Mouse (Mus musculus) MEL (cell line): ENCODE data around the gene Gm5475. TPM values are rescaled to one million over a fixed set of nuclear protein-coding genes. Genes with fewer than 3 reads are reported as not detected.
"Not testable (repeated sequence)": the region's sequence is repeated elsewhere in the genome, so short reads cannot be mapped to it uniquely, and the experiment has no call there.

ENCODE experiments used
- DNase-seq: peaks from one replicate; pipeline ENCODE4 v3.0.0; 2011; ENCODE audit warnings: low read depth, low spot score
- H3K27ac ChIP-seq: 2 replicates; pipeline ENCODE4 v1.5.1; 2012; ENCODE audit warnings: low read depth, mild to moderate bottlenecking, control low read depth, low read length, moderate library complexity; ENCODE audit not compliant: control insufficient read depth
- H3K27me3 ChIP-seq, 2 experiments: fragments of 150-350 bp in 1 of 2; sonication (generic) in 1 of 2; 2 replicates each; pipeline ENCODE4 v1.6.1; 2012; ENCODE audit warnings: low read length in 2 of 2, mild to moderate bottlenecking in 2 of 2, improper control_type of control experiment in 1 of 2, moderate library complexity in 1 of 2; ENCODE audit not compliant: insufficient read depth in 2 of 2, control insufficient read depth in 1 of 2
- H3K36me3 ChIP-seq, 2 experiments: 2 replicates each; pipeline ENCODE4 v1.6.1; 2012 to 2014; ENCODE audit warnings: low read length in 2 of 2, improper control_type of control experiment in 1 of 2, inconsistent platforms in 1 of 2, mild to moderate bottlenecking in 1 of 2; ENCODE audit not compliant: insufficient read depth in 2 of 2, control insufficient read depth in 1 of 2
- H3K4me1 ChIP-seq, 2 experiments: fragments of 150-350 bp in 1 of 2; sonication (generic) in 1 of 2; 2 replicates each; pipeline ENCODE4 v1.6.1; 2012; ENCODE audit warnings: low read length in 2 of 2, improper control_type of control experiment in 1 of 2, mild to moderate bottlenecking in 1 of 2; ENCODE audit not compliant: insufficient read depth in 2 of 2, control insufficient read depth in 1 of 2
- H3K4me3 ChIP-seq, 2 experiments: fragments of 150-350 bp in 1 of 2; sonication (generic) in 1 of 2; 2 replicates each; pipeline ENCODE4 v1.5.1; 2012; ENCODE audit warnings: low read depth in 2 of 2, low read length in 2 of 2, mild to moderate bottlenecking in 2 of 2, moderate library complexity in 2 of 2, control low read depth in 1 of 2, improper control_type of control experiment in 1 of 2; ENCODE audit not compliant: control insufficient read depth in 1 of 2, insufficient read depth in 1 of 2
- H3K79me2 ChIP-seq: 2 replicates; pipeline ENCODE4 v1.6.1; 2012; ENCODE audit warnings: mild to moderate bottlenecking, low read length, moderate library complexity; ENCODE audit not compliant: control insufficient read depth, poor library complexity, insufficient read depth
- H3K9ac ChIP-seq: 2 replicates; pipeline ENCODE4 v1.6.1; 2012; ENCODE audit warnings: low read depth, mild to moderate bottlenecking, control low read depth, low read length, moderate library complexity; ENCODE audit not compliant: control insufficient read depth, poor library complexity, severe bottlenecking
- H3K9me3 ChIP-seq: fragments of 150-350 bp; sonication (generic); replicated peaks from 2 replicates; pipeline ENCODE4 v1.6.1; 2012; ENCODE audit warnings: mild to moderate bottlenecking, low read length, improper control_type of control experiment, moderate library complexity; ENCODE audit not compliant: insufficient read depth
- CTCF ChIP-seq, 3 experiments: IDR thresholded peaks in 2 of 3; conservative IDR thresholded peaks in 1 of 3; 2 replicates each; pipeline ENCODE4 v1.5.1; 2011 to 2012; ENCODE audit warnings: low read length in 3 of 3, low read depth in 2 of 3, mild to moderate bottlenecking in 2 of 3, improper control_type of control experiment in 1 of 3, inconsistent platforms in 1 of 3, mixed read lengths in 1 of 3, moderate library complexity in 1 of 3; ENCODE audit not compliant: control insufficient read depth in 1 of 3, insufficient read depth in 1 of 3, poor library complexity in 1 of 3, severe bottlenecking in 1 of 3
- EP300 ChIP-seq, 2 experiments: IDR thresholded peaks; 2 replicates each; pipeline ENCODE4 v1.6.1; 2011; ENCODE audit warnings: improper control_type of control experiment in 2 of 2, low read length in 2 of 2, low read depth in 1 of 2, mild to moderate bottlenecking in 1 of 2
- GABPA ChIP-seq: IDR thresholded peaks from 2 replicates; pipeline ENCODE4 v1.6.1; 2012; ENCODE audit warnings: low read depth, mild to moderate bottlenecking, inconsistent platforms, low read length, improper control_type of control experiment, moderate library complexity
- GATA1 ChIP-seq: IDR thresholded peaks from 2 replicates; pipeline ENCODE4 v1.6.1; 2011; ENCODE audit warnings: low read depth, low read length, improper control_type of control experiment
- HCFC1 ChIP-seq: IDR thresholded peaks from 2 replicates; pipeline ENCODE4 v1.6.1; 2012; ENCODE audit warnings: low read depth, mild to moderate bottlenecking, inconsistent platforms, low read length, improper control_type of control experiment, moderate library complexity
- JUND ChIP-seq: IDR thresholded peaks from 2 replicates; pipeline ENCODE4 v1.6.1; 2011; ENCODE audit warnings: low read depth, mild to moderate bottlenecking, improper control_type of control experiment, low read length
- MAFK ChIP-seq: IDR thresholded peaks from 2 replicates; pipeline ENCODE4 v1.6.1; 2011; ENCODE audit warnings: low read depth, mild to moderate bottlenecking, low read length, improper control_type of control experiment, borderline replicate concordance
- MAX ChIP-seq: IDR thresholded peaks from 2 replicates; pipeline ENCODE4 v1.6.1; 2011; ENCODE audit warnings: low read length, improper control_type of control experiment
- MEF2A ChIP-seq: IDR thresholded peaks from 2 replicates; pipeline ENCODE4 v1.6.1; 2014; ENCODE audit warnings: low read depth, mild to moderate bottlenecking, inconsistent platforms, low read length, improper control_type of control experiment; ENCODE audit not compliant: poor library complexity, insufficient replicate concordance, severe bottlenecking; ENCODE audit errors: extremely low read depth
- MXI1 ChIP-seq: IDR thresholded peaks from 2 replicates; pipeline ENCODE4 v1.6.1; 2011; ENCODE audit warnings: mild to moderate bottlenecking, low read depth, low read length, improper control_type of control experiment
- MYB ChIP-seq: IDR thresholded peaks from 2 replicates; pipeline ENCODE4 v1.6.1; 2011; ENCODE audit warnings: mild to moderate bottlenecking, low read depth, low read length, improper control_type of control experiment
- POLR2A ChIP-seq, 2 experiments: IDR thresholded peaks; 2 replicates each; pipeline ENCODE4 v1.6.1; 2011 to 2012; ENCODE audit warnings: low read length in 2 of 2, mild to moderate bottlenecking in 2 of 2, control low read depth in 1 of 2, improper control_type of control experiment in 1 of 2, low read depth in 1 of 2, moderate library complexity in 1 of 2; ENCODE audit not compliant: control insufficient read depth in 1 of 2, insufficient read depth in 1 of 2, poor library complexity in 1 of 2
- POLR2AphosphoS5 ChIP-seq: IDR thresholded peaks from 2 replicates; pipeline ENCODE4 v1.6.1; 2012; ENCODE audit warnings: low read depth, borderline replicate concordance, mild to moderate bottlenecking, inconsistent platforms, low read length, moderate library complexity, mixed read lengths
- RAD21 ChIP-seq: IDR thresholded peaks from 2 replicates; pipeline ENCODE4 v1.6.1; 2011; ENCODE audit warnings: mild to moderate bottlenecking, low read depth, low read length, improper control_type of control experiment
- RCOR1 ChIP-seq: IDR thresholded peaks from 2 replicates; pipeline ENCODE4 v1.6.1; 2012; ENCODE audit warnings: low read depth, mild to moderate bottlenecking, inconsistent platforms, low read length, improper control_type of control experiment
- SIN3A ChIP-seq: IDR thresholded peaks from 2 replicates; pipeline ENCODE4 v1.6.1; 2012; ENCODE audit warnings: low read length, improper control_type of control experiment, inconsistent platforms
- SMC3 ChIP-seq: IDR thresholded peaks from 2 replicates; pipeline ENCODE4 v1.6.1; 2011; ENCODE audit warnings: low read depth, low read length, improper control_type of control experiment
- TBP ChIP-seq: IDR thresholded peaks from 2 replicates; pipeline ENCODE4 v1.8.0; 2011; ENCODE audit warnings: low read depth, low read length, improper control_type of control experiment
- UBTF ChIP-seq: IDR thresholded peaks from 2 replicates; pipeline ENCODE4 v1.6.1; 2012; ENCODE audit warnings: low read depth, mild to moderate bottlenecking, inconsistent platforms, low read length, improper control_type of control experiment, moderate library complexity, borderline replicate concordance; ENCODE audit not compliant: insufficient read depth
- ZC3H11A ChIP-seq: IDR thresholded peaks from 2 replicates; pipeline ENCODE4 v1.6.1; 2012; ENCODE audit warnings: low read depth, mild to moderate bottlenecking, inconsistent platforms, low read length, improper control_type of control experiment
- ZKSCAN1 ChIP-seq: IDR thresholded peaks from 2 replicates; pipeline ENCODE4 v1.6.1; 2012; ENCODE audit warnings: low read depth, mild to moderate bottlenecking, inconsistent platforms, low read length, improper control_type of control experiment, moderate library complexity
- ZNF384 ChIP-seq: IDR thresholded peaks from 2 replicates; pipeline ENCODE4 v1.6.1; 2012; ENCODE audit warnings: low read depth, mild to moderate bottlenecking, inconsistent platforms, low read length, improper control_type of control experiment
- polyA plus RNA-seq, 2 experiments: library from polyadenylated mRNA; stranded (reverse) in 1 of 2; unstranded in 1 of 2; fragments of >175 nt in 1 of 2; fragments of >200 nt in 1 of 2; gene quantifications; 2 replicates each; pipeline versions ENCODE4 v1.2.1 to v1.2.4; 2012; ENCODE audit warnings: low replicate concordance in 2 of 2, low read depth in 1 of 2; ENCODE audit not compliant: insufficient read length in 2 of 2, insufficient read depth in 1 of 2, missing spikeins in 1 of 2
- total RNA-seq: library from RNA; depleted of rRNA; stranded (reverse); fragments of 300-350 nt; gene quantifications from 2 replicates; pipeline ENCODE4 v1.2.3, GENCODE M21; 2012; rRNA removed

Gene Gm5475
- total RNA-seq: 0.15 TPM in 1 of 2 replicates, not detected in the other
- polyA plus RNA-seq: under 1 TPM in 1 of 2 experiments, not detected in 1; 0.14 TPM

GRCm38 (mm10) chr15:100421758-100422197, at the start of gene Gm5475:
Gene Gm5475 (plus strand): TSS chr15:100422147.
- Histone ChIP-seq H3K4me3 (peak within 1 kb of the TSS; percentile 85 to 98), H3K27ac (peak within 1 kb of the TSS; percentile 94), H3K79me2 (peaks cover 54% of the 10 kb centered on the region), H3K9ac (peak within 1 kb of the TSS; percentile 96), H3K36me3 (peaks cover 8 to 36% of the 10 kb centered on the region in 2 experiments; a peak in 3 of 4 replicates), H3K4me1 (peaks cover 33 to 40% of the 10 kb centered on the region in 2 experiments)
- not testable (repeated sequence) for H3K9me3 ChIP-seq, DNase-seq, H3K27me3 ChIP-seq
- 0 out of 2 replicates have a peak, but pooled peaks have one; percentile 30 for TF ChIP-seq HCFC1

- Histone ChIP-seq H3K4me3 (no peak overlapping the region), H3K9me3 (no peaks in the 10 kb centered on the region), H3K27ac (no peak overlapping the region), H3K9ac (no peak overlapping the region), H3K4me1 (peaks cover 2 to 9% of the 10 kb centered on the region in 2 experiments; a peak in 3 of 4 replicates), H3K27me3 (peaks cover 2 to 3% of the 10 kb centered on the region in 2 experiments; a peak in 3 of 4 replicates), H3K36me3 (peaks cover 0 to 3% of the 10 kb centered on the region in 2 experiments; a peak in 2 of 4 replicates), H3K79me2 (no peaks in the 10 kb centered on the region)
- TF ChIP-seq MAFK (no peak), ZNF384 (no peak), CTCF (IDR thresholded peaks at IDR 0.05 in 2 of 3, conservative IDR thresholded peaks at IDR 0.05 in 1 of 3; ENCODE audit: control insufficient read depth in 1 of 3, insufficient read depth in 1 of 3, low read depth in 2 of 3, low read length in 3 of 3, poor library complexity in 1 of 3, severe bottlenecking in 1 of 3) (peak; percentile 79 to 96 (median 83)), POLR2A (IDR thresholded peaks at IDR 0.05; ENCODE audit: control insufficient read depth in 1 of 2, insufficient read depth in 1 of 2, low read depth in 1 of 2, low read length in 2 of 2, poor library complexity in 1 of 2) (no peak), SIN3A (no peak), MYB (no peak), MEF2A (no peak), MXI1 (no peak), TBP (no peak), GABPA (no peak), ZC3H11A (peak; percentile 88), RCOR1 (no peak), MAX (no peak), JUND (no peak), POLR2AphosphoS5 (no peak), UBTF (no peak), SMC3 (peak; percentile 93), EP300 (IDR thresholded peaks at IDR 0.05; ENCODE audit: low read depth in 1 of 2, low read length in 2 of 2) (no peak), RAD21 (peak; percentile 89), ZKSCAN1 (no peak), HCFC1 (no peak), GATA1 (0 out of 2 replicates have a peak, but pooled peaks have one; percentile 22)
- DNase-seq: peak; percentile 86
Observed at GRCm38 (mm10) chr15:100375066-100375465, 46.9 kb upstream of the Gm5475 start.
